Mouse (Mus musculus) CH12F3 (cell line): ENCODE measurements around the gene Lama2.

Experiments used
- in situ Hi-C: fragments of 300-500 bp; cut with MboI; formaldehyde crosslinking; loops from 2 replicates; pipeline ENCODE4 v1.14.3; 2020; ENCODE audit warnings: low sequenced_read_pairs

Gene Lama2

GRCm38 (mm10) chr10:27619658-27620057 lies at the start of gene Lama2:
Gene Lama2 (minus strand): TSS chr10:27619758.
- in situ Hi-C loops = no loop called here

GRCm38 (mm10) chr10:27664391-27664790 lies 44.8 kb upstream of the Lama2 start:
- in situ Hi-C loops = no loop called here

GRCm38 (mm10) chr10:27663396-27663795 lies 43.8 kb upstream of the Lama2 start:
- in situ Hi-C loops = no loop called here

- in situ Hi-C loops = no loop called here
Measured at GRCm38 (mm10) chr10:27654164-27654563, 34.6 kb upstream of the Lama2 start.

GRCm38 (mm10) chr10:27652694-27653335 lies 33.3 kb upstream of the Lama2 start:
- in situ Hi-C loops = no loop called here

- in situ Hi-C loops = no loop called here
Measured at GRCm38 (mm10) chr10:27635721-27636120, 16.2 kb upstream of the Lama2 start.

GRCm38 (mm10) chr10:27631002-27631401 lies 11.4 kb upstream of the Lama2 start:
- in situ Hi-C loops = no loop called here

GRCm38 (mm10) chr10:27621697-27622449 lies 2.3 kb upstream of the Lama2 start:
- in situ Hi-C loops = no loop called here

GRCm38 (mm10) chr10:27617522-27618020 lies 2.0 kb downstream of the Lama2 start:
- in situ Hi-C loops = no loop called here

- in situ Hi-C loops = no loop called here
Measured at GRCm38 (mm10) chr10:27616641-27617415, 2.7 kb downstream of the Lama2 start.

- in situ Hi-C loops = no loop called here
Measured at GRCm38 (mm10) chr10:27595675-27596074, 23.9 kb downstream of the Lama2 start.

GRCm38 (mm10) chr10:27533217-27533616 lies 86.3 kb downstream of the Lama2 start:
- in situ Hi-C loops = no loop called here

- in situ Hi-C loops = no loop called here
Measured at GRCm38 (mm10) chr10:27508847-27509459, 110.6 kb downstream of the Lama2 start.

- in situ Hi-C loops = no loop called here
Measured at GRCm38 (mm10) chr10:27500863-27501262, 118.7 kb downstream of the Lama2 start.

- in situ Hi-C loops = no loop called here
Measured at GRCm38 (mm10) chr10:27488452-27488851, 131.1 kb downstream of the Lama2 start.

GRCm38 (mm10) chr10:27484041-27484440 lies 135.5 kb downstream of the Lama2 start:
- in situ Hi-C loops = no loop called here

- in situ Hi-C loops = no loop called here
Measured at GRCm38 (mm10) chr10:27475540-27475939, 144.0 kb downstream of the Lama2 start.

- in situ Hi-C loops = no loop called here
Measured at GRCm38 (mm10) chr10:27468274-27468673, 151.3 kb downstream of the Lama2 start.

- in situ Hi-C loops = no loop called here
Measured at GRCm38 (mm10) chr10:27413583-27414465, 205.7 kb downstream of the Lama2 start.

- in situ Hi-C loops = no loop called here
Measured at GRCm38 (mm10) chr10:27390753-27391152, 228.8 kb downstream of the Lama2 start.
